Mouse (Mus musculus) thymus, adult 2 months (tissue): ENCODE data around the gene Nol4l.

Source experiments
- CTCF ChIP-seq: fragments of 200-500 bp; IDR thresholded peaks from 2 replicates; pipeline ENCODE4 v1.5.1; 2012; ENCODE audit warnings: mild to moderate bottlenecking, control low read depth, low read length, moderate library complexity, borderline replicate concordance; ENCODE audit not compliant: control insufficient read depth, poor library complexity, insufficient read depth; ENCODE audit errors: extremely low read depth
- POLR2A ChIP-seq: fragments of 200-500 bp; IDR thresholded peaks from 2 replicates; pipeline ENCODE4 v1.6.1; 2012; ENCODE audit warnings: mild to moderate bottlenecking, low read length, control low read depth, moderate library complexity; ENCODE audit not compliant: control insufficient read depth, poor library complexity, insufficient read depth; ENCODE audit errors: extremely low read depth

DNA sequence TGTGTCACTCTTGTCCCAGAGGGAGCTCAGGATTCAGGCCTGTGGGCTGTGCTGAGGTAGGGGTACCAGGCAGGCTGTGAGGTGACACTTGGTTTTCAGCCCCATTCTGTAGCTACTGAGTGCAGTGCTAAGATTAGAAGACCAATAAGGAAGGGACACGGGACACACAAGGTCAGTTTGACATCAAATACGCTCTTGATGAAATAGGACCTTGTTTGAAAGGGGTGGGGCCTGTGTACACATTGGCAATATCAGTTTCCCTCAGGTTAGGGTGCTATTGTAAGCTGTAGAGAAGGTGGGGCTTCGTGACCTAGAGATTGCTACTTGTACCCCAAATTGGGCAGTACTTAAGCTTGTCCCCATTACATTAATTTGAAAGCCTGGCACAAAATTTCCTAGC, 124.9 kb downstream of the Nol4l start:
- TF ChIP-seq CTCF (no peak), POLR2A (no peak)
